Mouse (Mus musculus): Measurements from ENCODE around the gene Pfkp. TPM values are rescaled to one million over a fixed set of nuclear protein-coding genes. Genes with fewer than 3 reads are reported as not detected.

The Pfkp gene
- total and polyA plus RNA-seq, 3 experiments: 53.3 to 175 TPM; not detected in 1

- no peaks in the 10 kb centered on the region for H3K4me1 ChIP-seq (ENCODE audit: control insufficient read depth in 1 of 2, insufficient read depth in 2 of 2, low read length in 2 of 2)
- H3K9me3 ChIP-seq (replicated peaks; ENCODE audit: insufficient read depth, low read length): no peaks in the 10 kb centered on the region
- no peaks in the 10 kb centered on the region for H3K27me3 ChIP-seq (ENCODE audit: control insufficient read depth in 1 of 2, insufficient read depth in 2 of 2, low read length in 2 of 2)
- peaks cover 0 to 14% of the 10 kb centered on the region in 2 experiments; a peak in 2 of 4 replicates for H3K36me3 ChIP-seq (ENCODE audit: control insufficient read depth in 1 of 2, insufficient read depth in 2 of 2, low read length in 2 of 2)
- no peak for DNase-seq (ENCODE audit: low read depth, low spot score)
- H3K79me2 ChIP-seq (ENCODE audit: control insufficient read depth, insufficient read depth, low read length, poor library complexity): no peaks in the 10 kb centered on the region
- TF ChIP-seq CTCF (IDR thresholded peaks at IDR 0.05 in 2 of 3, conservative IDR thresholded peaks at IDR 0.05 in 1 of 3; ENCODE audit: control insufficient read depth in 1 of 3, insufficient read depth in 1 of 3, low read depth in 2 of 3, low read length in 3 of 3, poor library complexity in 1 of 3, severe bottlenecking in 1 of 3): no peak
- TF ChIP-seq POLR2AphosphoS5 (IDR thresholded peaks at IDR 0.05; ENCODE audit: borderline replicate concordance, low read depth, low read length): no peak
- no peak for TF ChIP-seq CHD1 (IDR thresholded peaks at IDR 0.05; ENCODE audit: low read depth, low read length)
- H3K27ac ChIP-seq (ENCODE audit: control insufficient read depth, low read depth, low read length): no peak overlapping the region
- H3K9ac ChIP-seq (ENCODE audit: control insufficient read depth, low read depth, low read length, poor library complexity, severe bottlenecking): no peak overlapping the region
- H3K4me3 ChIP-seq (ENCODE audit: control insufficient read depth in 1 of 2, insufficient read depth in 1 of 2, low read depth in 2 of 2, low read length in 2 of 2): no peak overlapping the region
Measured at GRCm38 (mm10) chr13:6601676-6602075, 46.9 kb downstream of the Pfkp start.

- Histone ChIP-seq H3K27ac (ENCODE audit: control insufficient read depth, low read depth, low read length) (no peak overlapping the region), H3K4me3 (ENCODE audit: control insufficient read depth in 1 of 2, insufficient read depth in 1 of 2, low read depth in 2 of 2, low read length in 2 of 2) (no peak overlapping the region), H3K79me2 (ENCODE audit: control insufficient read depth, insufficient read depth, low read length, poor library complexity) (no peaks in the 10 kb centered on the region), H3K27me3 (ENCODE audit: control insufficient read depth in 1 of 2, insufficient read depth in 2 of 2, low read length in 2 of 2) (no peaks in the 10 kb centered on the region), H3K36me3 (ENCODE audit: control insufficient read depth in 1 of 2, insufficient read depth in 2 of 2, low read length in 2 of 2) (peaks cover 0 to 14% of the 10 kb centered on the region in 2 experiments; a peak in 2 of 4 replicates), H3K9ac (ENCODE audit: control insufficient read depth, low read depth, low read length, poor library complexity, severe bottlenecking) (no peak overlapping the region), H3K9me3 (replicated peaks; ENCODE audit: insufficient read depth, low read length) (no peaks in the 10 kb centered on the region), H3K4me1 (ENCODE audit: control insufficient read depth in 1 of 2, insufficient read depth in 2 of 2, low read length in 2 of 2) (no peaks in the 10 kb centered on the region)
- no peak for DNase-seq (ENCODE audit: low read depth, low spot score)
- TF ChIP-seq ZKSCAN1 (IDR thresholded peaks at IDR 0.05; ENCODE audit: low read depth, low read length): no peak
- no peak for TF ChIP-seq POLR2A (IDR thresholded peaks at IDR 0.05; ENCODE audit: control insufficient read depth in 1 of 2, insufficient read depth in 1 of 2, low read depth in 1 of 2, low read length in 2 of 2, poor library complexity in 1 of 2)
- TF ChIP-seq ZMIZ1 (IDR thresholded peaks at IDR 0.05; ENCODE audit: low read depth, low read length): no peak
- no peak for TF ChIP-seq TBP (IDR thresholded peaks at IDR 0.05; ENCODE audit: low read depth, low read length)
- TF ChIP-seq BHLHE40 (IDR thresholded peaks at IDR 0.05; ENCODE audit: borderline replicate concordance, low read depth, low read length): no peak
- no peak for TF ChIP-seq ZC3H11A (IDR thresholded peaks at IDR 0.05; ENCODE audit: low read depth, low read length)
- TF ChIP-seq POLR2AphosphoS2 (IDR thresholded peaks at IDR 0.05; ENCODE audit: low read length): no peak
- TF ChIP-seq SIN3A (IDR thresholded peaks at IDR 0.05; ENCODE audit: low read length): no peak
- TF ChIP-seq CTCF (IDR thresholded peaks at IDR 0.05 in 2 of 3, conservative IDR thresholded peaks at IDR 0.05 in 1 of 3; ENCODE audit: control insufficient read depth in 1 of 3, insufficient read depth in 1 of 3, low read depth in 2 of 3, low read length in 3 of 3, poor library complexity in 1 of 3, severe bottlenecking in 1 of 3): no peak
- TF ChIP-seq GABPA (IDR thresholded peaks at IDR 0.05; ENCODE audit: low read depth, low read length): no peak
- TF ChIP-seq HCFC1 (IDR thresholded peaks at IDR 0.05; ENCODE audit: low read depth, low read length): no peak
- TF ChIP-seq USF2 (IDR thresholded peaks at IDR 0.05; ENCODE audit: borderline replicate concordance in 1 of 2, insufficient read depth in 1 of 2, low read depth in 1 of 2, low read length in 2 of 2): no peak
- TF ChIP-seq SMC3 (IDR thresholded peaks at IDR 0.05; ENCODE audit: low read depth, low read length): no peak
Measured at GRCm38 (mm10) chr13:6600626-6601025, 48.0 kb downstream of the Pfkp start.
